Mouse (Mus musculus): Measurements from ENCODE around the gene Olfr679.
"Not testable (repeated sequence)": the region's sequence is repeated elsewhere in the genome, so short reads cannot be mapped to it uniquely, and the experiment has no call there.

Olfr679 gene

GRCm38 (mm10) chr7:105080905-105081304 is at the start of gene Olfr679:
Gene Olfr679, plus strand, starts transcription at chr7:105081205.
- DNase-seq (ENCODE audit: low spot score) = no peak

GRCm38 (mm10) chr7:105032398-105032797 is 48.6 kb upstream of the Olfr679 start, which contains the start of gene Olfr676:
Gene Olfr676, plus strand, starts transcription at chr7:105032698.
- DNase-seq (ENCODE audit: low spot score) = no peak

- not testable (repeated sequence) for DNase-seq (ENCODE audit: low spot score)
Observed at GRCm38 (mm10) chr7:105033836-105034235, 47.2 kb upstream of the Olfr679 start.

GRCm38 (mm10) chr7:105058951-105059350 is 22.1 kb upstream of the Olfr679 start:
- DNase-seq (ENCODE audit: low spot score) = no peak

GRCm38 (mm10) chr7:105064175-105064574 is 16.8 kb upstream of the Olfr679 start, which contains the start of gene Olfr678:
Gene Olfr678, plus strand, starts transcription at chr7:105064475.
- no peak for DNase-seq (ENCODE audit: low spot score)

GRCm38 (mm10) chr7:105092717-105093116 is 11.7 kb downstream of the Olfr679 start, which contains the start of gene Olfr680-ps1:
Gene Olfr680-ps1, minus strand, starts transcription at chr7:105092817.
- not testable (repeated sequence) for DNase-seq (ENCODE audit: low spot score)

GRCm38 (mm10) chr7:105116536-105116935 is 35.5 kb downstream of the Olfr679 start, which contains the start of gene Olfr681:
Gene Olfr681, plus strand, starts transcription at chr7:105116836.
- no peak for DNase-seq (ENCODE audit: low spot score)

All from ovary, postnatal 36 days (tissue).